In the genomic region with DNA sequence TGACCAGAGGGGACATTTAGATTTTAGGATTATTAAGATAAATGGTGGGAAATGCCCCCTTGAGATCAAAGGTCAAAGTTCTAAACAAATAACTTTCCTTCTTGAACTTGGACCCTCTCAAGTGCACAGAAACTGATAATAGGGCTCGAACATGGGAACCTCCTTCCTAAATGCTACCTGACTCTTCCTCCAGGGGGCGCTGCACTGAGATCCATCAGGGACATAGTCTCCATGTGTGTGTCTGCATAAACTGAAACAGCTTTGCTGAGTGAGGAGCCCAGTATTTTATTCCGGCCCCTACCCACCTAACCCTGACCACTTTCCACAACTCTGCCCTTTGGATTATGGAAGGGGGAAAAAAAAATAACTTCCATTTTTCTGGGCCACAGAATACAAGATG, we compare ENCODE assay signal across 8 mouse cellular contexts.
A peak's percentile ranks its signal among the peaks of the same experiment; 100 is the strongest.
DNase-seq lines count a peak whose midpoint lies in the region; ATAC-seq and TF ChIP-seq lines count a peak whose summit lies in the region.

No protein-coding gene starts in this region.

- H3K9ac ChIP-seq in lung, postnatal 0 days (replicated peaks; ENCODE audit: low read depth): no peak overlapping the region
- H3K9ac ChIP-seq in hindbrain, embryonic 16.5 days (ENCODE audit: low read depth, low read length): no peak overlapping the region

- DNase-seq in cerebellum, adult 2 months: no peak
- peak; percentile 32 to 36 for DNase-seq in layer of hippocampus, postnatal 10 days (ENCODE audit: low spot score in 2 of 2)
- no peak for DNase-seq in layer of hippocampus, adult 9-11 months
- DNase-seq in adrenal gland, postnatal 14 days: peak; percentile 52
- DNase-seq in lung, postnatal 0 days (ENCODE audit: low spot score): no peak
- no peak for DNase-seq in left cerebral cortex, adult 11 months (ENCODE audit: low spot score)

- no peak overlapping the region for H3K27ac ChIP-seq in cerebellum, adult 2 months (ENCODE audit: insufficient read depth, low read length)
- H3K27ac ChIP-seq in lung, postnatal 0 days (ENCODE audit: low read length): no peak overlapping the region
- no peak overlapping the region for H3K27ac ChIP-seq in hindbrain, embryonic 16.5 days (ENCODE audit: low read depth, low read length)

- no peaks in the 10 kb centered on the region for H3K9me3 ChIP-seq in lung, postnatal 0 days (ENCODE audit: low read length)
- no peaks in the 10 kb centered on the region for H3K9me3 ChIP-seq in hindbrain, embryonic 16.5 days (ENCODE audit: control insufficient read depth, low read length)

- H3K4me1 ChIP-seq in cerebellum, adult 2 months (ENCODE audit: control insufficient read depth, insufficient read depth, low read length): no peaks in the 10 kb centered on the region
- no peaks in the 10 kb centered on the region for H3K4me1 ChIP-seq in lung, postnatal 0 days (ENCODE audit: insufficient read depth, low read depth, low read length)
- H3K4me1 ChIP-seq in hindbrain, embryonic 16.5 days (ENCODE audit: control insufficient read depth, insufficient read depth, low read depth, low read length): no peaks in the 10 kb centered on the region

- H3K36me3 ChIP-seq in lung, postnatal 0 days (ENCODE audit: insufficient read depth, low read length): peaks cover 3% of the 10 kb centered on the region; the same call in 1 of the 2 replicates
- peaks cover 12% of the 10 kb centered on the region; the same call in 1 of the 2 replicates for H3K36me3 ChIP-seq in hindbrain, embryonic 16.5 days (ENCODE audit: control insufficient read depth, insufficient read depth, low read length)

- ATAC-seq in cerebellum, adult (ENCODE audit: insufficient number of reproducible peaks, low FRiP score, low TSS enrichment): no peak
- ATAC-seq in lung, postnatal 0 days: no peak
- no peak for ATAC-seq in hindbrain, embryonic 16.5 days

- WGBS in cerebellum, adult 2 months: 65% methylated on average over 3 of the region's 3 CpGs
- WGBS in lung, postnatal 0 days: 56% methylated on average over 3 of the region's 3 CpGs
- 61% methylated on average over 3 of the region's 3 CpGs for WGBS in hindbrain, embryonic 16.5 days

- no peak for TF ChIP-seq POLR2A in cerebellum, adult 2 months (IDR thresholded peaks at IDR 0.05; ENCODE audit: borderline replicate concordance, insufficient read depth, low read length)

- peak; percentile 41; the same call in 1 of the 2 replicates for TF ChIP-seq CTCF in cerebellum, adult 2 months (IDR thresholded peaks at IDR 0.05; ENCODE audit: borderline replicate concordance, insufficient read depth, low read depth, low read length)
- peak; percentile 73 for TF ChIP-seq CTCF in lung, postnatal 0 days (IDR thresholded peaks at IDR 0.05)

- no peak overlapping the region for H3K4me3 ChIP-seq in cerebellum, adult 2 months (replicated peaks; ENCODE audit: insufficient read depth, low read depth, low read length)
- no peak overlapping the region for H3K4me3 ChIP-seq in lung, postnatal 0 days (ENCODE audit: low read depth, low read length)
- no peak overlapping the region for H3K4me3 ChIP-seq in hindbrain, embryonic 16.5 days (ENCODE audit: low read length)

- H3K27me3 ChIP-seq in cerebellum, adult 2 months (ENCODE audit: control insufficient read depth, insufficient read depth, low read length): no peaks in the 10 kb centered on the region
- peaks cover 7% of the 10 kb centered on the region; the same call in 1 of the 2 replicates for H3K27me3 ChIP-seq in lung, postnatal 0 days (replicated peaks; ENCODE audit: insufficient read depth, low read length)
- no peaks in the 10 kb centered on the region for H3K27me3 ChIP-seq in hindbrain, embryonic 16.5 days (replicated peaks; ENCODE audit: control insufficient read depth, insufficient read depth, low read length)

- TF ChIP-seq EP300 in lung, postnatal 0 days (IDR thresholded peaks at IDR 0.05): no peak

- H3K4me2 ChIP-seq in lung, postnatal 0 days (replicated peaks; ENCODE audit: low read depth, low read length): no peak overlapping the region
- no peak overlapping the region for H3K4me2 ChIP-seq in hindbrain, embryonic 16.5 days (ENCODE audit: low read length)

Comparison
In these comparisons a context has a peak if more than half of its experiments do, and no peak if none do; other contexts are left out.
1. DNase-seq: peak in layer of hippocampus, postnatal 10 days (2 of 2) and adrenal gland, postnatal 14 days (single experiment); none in cerebellum, adult 2 months (0 of 2), layer of hippocampus, adult 9-11 months (single experiment), lung, postnatal 0 days (single experiment) and left cerebral cortex, adult 11 months (single experiment).